21 mouse cellular contexts compared by ENCODE assay signal in genomic region chr17:86529003-86529402, GRCm38 (mm10). TPM values are rescaled to one million over a fixed set of nuclear protein-coding genes. Genes with fewer than 3 reads are reported as not detected.
"Had no signal": no experiment of that assay in that cellular context is flagged by ENCODE, and none has a peak within 500 bp of the region (broad histone marks: within the 10 kb centered on the region; RNA-seq: fewer than 3 reads in every experiment).

No protein-coding gene starts in this region.

- H3K9ac ChIP-seq: limb, embryonic 15.5 days; liver, embryonic 13.5 days; midbrain, embryonic 15.5 days; neural tube, embryonic 12.5 days; stomach, embryonic 15.5 days had no signal

- DNase-seq: kidney, adult 11 months; liver, embryonic 13.5 days; lung, adult 18-20 months; lung, postnatal 10 days; lung, postnatal 4 days; retina, postnatal 1 day; thymus, adult 2 months; thymus, postnatal 25 days had no signal

- H3K36me3 ChIP-seq: limb, embryonic 15.5 days; liver, embryonic 13.5 days; midbrain, embryonic 10.5 days; midbrain, embryonic 15.5 days; neural tube, embryonic 12.5 days; stomach, embryonic 15.5 days had no signal

- H3K4me3 ChIP-seq: limb, embryonic 15.5 days; liver, embryonic 13.5 days; midbrain, embryonic 10.5 days; midbrain, embryonic 15.5 days; neural tube, embryonic 12.5 days; stomach, embryonic 15.5 days had no signal

- H3K4me2 ChIP-seq: limb, embryonic 15.5 days; liver, embryonic 13.5 days; midbrain, embryonic 15.5 days; neural tube, embryonic 12.5 days; stomach, embryonic 15.5 days had no signal

- H3K9me3 ChIP-seq: limb, embryonic 15.5 days; liver, embryonic 13.5 days; midbrain, embryonic 10.5 days; midbrain, embryonic 15.5 days; neural tube, embryonic 12.5 days; stomach, embryonic 15.5 days had no signal

- H3K27ac ChIP-seq: limb, embryonic 15.5 days; liver, embryonic 13.5 days; midbrain, embryonic 10.5 days; midbrain, embryonic 15.5 days; neural tube, embryonic 12.5 days; stomach, embryonic 15.5 days had no signal

- ATAC-seq: inflammation-experienced regulatory T-cells, adult 6 months; midbrain, embryonic 15.5 days had no signal

- H3K27me3 ChIP-seq: limb, embryonic 15.5 days; liver, embryonic 13.5 days; midbrain, embryonic 15.5 days; neural tube, embryonic 12.5 days; stomach, embryonic 15.5 days had no signal

RNA-seq across cellular contexts. Expression of gene Gm10309, which starts 24.0 kb away (rescaled TPM):
- total RNA-seq: layer of hippocampus, adult 18-20 months; layer of hippocampus, postnatal 10 days; left cerebral cortex, adult 18-20 months; left cerebral cortex, postnatal 14 days; megakaryocyte, adult 5-6 weeks; monocyte, adult 5-6 weeks; neutrophil, adult 5-6 weeks had no signal
- polyA plus RNA-seq: liver, embryonic 13.5 days; thymus, adult 2 months had no signal
